Mouse (Mus musculus): ENCODE data around the gene Rab1a. TPM values are rescaled to one million over a fixed set of nuclear protein-coding genes. Genes with fewer than 3 reads are reported as not detected.

Gene Rab1a
- polyA plus RNA-seq, 1 experiment from 2014 or later = 117 TPM

DNA sequence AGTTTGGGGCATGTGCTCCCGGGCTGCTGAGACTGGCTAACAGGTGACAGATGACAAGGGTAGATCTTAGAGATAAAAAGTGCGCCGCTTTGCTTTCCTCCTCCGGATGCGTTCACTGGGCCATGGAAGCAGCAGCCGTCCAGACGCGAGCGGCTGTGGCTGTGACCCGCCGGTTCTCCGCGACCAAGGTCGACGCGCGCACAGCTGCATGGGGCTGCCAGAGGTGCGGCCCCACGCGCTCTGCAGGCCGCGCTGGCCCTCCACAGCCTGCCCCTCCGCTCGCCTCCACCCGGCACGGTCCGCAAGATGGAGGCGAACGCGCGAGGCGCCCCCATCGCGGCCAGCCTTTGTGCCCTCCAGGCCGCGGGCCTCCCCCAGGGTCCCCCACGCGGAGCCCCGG is 47.6 kb downstream of the Rab1a start:
- Histone ChIP-seq H3K4me1 (replicated peaks) (peaks cover 68% of the 10 kb centered on the region), H3K36me3 (peaks cover 9% of the 10 kb centered on the region; the same call in 1 of the 2 replicates), H3K4me2 (peak overlapping the region; percentile 99), H3K9me3 (replicated peaks) (no peaks in the 10 kb centered on the region), H3K27me3 (no peaks in the 10 kb centered on the region), H3K27ac (peak overlapping the region; percentile 79), H3K4me3 (replicated peaks) (peak overlapping the region; percentile 88), H3K9ac (peak overlapping the region; percentile 93)
- WGBS (ENCODE audit: insufficient replicate concordance) = under 1% methylated on average over 37 of the region's 39 CpGs
- peak; percentile 52 for ATAC-seq (ENCODE audit: low read depth)
- no peak for DNase-seq

GRCm38 (mm10) chr11:20249296-20250110 is 48.3 kb downstream of the Rab1a start, which contains the start of gene Cep68:
Cep68 (minus strand) TSS chr11:20249429.
- H3K4me3 ChIP-seq (replicated peaks) = peak within 1 kb of the TSS; percentile 88
- no peaks in the 10 kb centered on the region for H3K27me3 ChIP-seq
- H3K9ac ChIP-seq = peak within 1 kb of the TSS; percentile 93
- DNase-seq (peak; percentile 94), ATAC-seq (ENCODE audit: low read depth) (peak; percentile 98)
- peaks cover 61% of the 10 kb centered on the region for H3K4me1 ChIP-seq (replicated peaks)
- H3K4me2 ChIP-seq = peak within 1 kb of the TSS; percentile 99
- peaks cover 9% of the 10 kb centered on the region; the same call in 1 of the 2 replicates for H3K36me3 ChIP-seq
- no peaks in the 10 kb centered on the region for H3K9me3 ChIP-seq (replicated peaks)
- under 1% methylated on average over 59 of the region's 59 CpGs for whole genome bisulfite sequencing (ENCODE audit: insufficient replicate concordance)
- peak within 1 kb of the TSS; percentile 79 for H3K27ac ChIP-seq

GRCm38 (mm10) chr11:20250476-20251178 is 49.4 kb downstream of the Rab1a start:
- ATAC-seq (ENCODE audit: low read depth) = no peak
- peaks cover 51% of the 10 kb centered on the region for H3K4me1 ChIP-seq (replicated peaks)
- H3K27me3 ChIP-seq = no peaks in the 10 kb centered on the region
- H3K9ac ChIP-seq = no peak overlapping the region
- no peaks in the 10 kb centered on the region for H3K36me3 ChIP-seq
- no peak overlapping the region for H3K27ac ChIP-seq
- H3K4me3 ChIP-seq (replicated peaks) = no peak overlapping the region
- no peak for DNase-seq
- H3K9me3 ChIP-seq (replicated peaks) = no peaks in the 10 kb centered on the region
- peak overlapping the region; percentile 99; the same call in 1 of the 2 replicates for H3K4me2 ChIP-seq
- 74% methylated on average over 6 of the region's 6 CpGs for WGBS (ENCODE audit: insufficient replicate concordance)

- Histone ChIP-seq H3K9ac (no peak overlapping the region), H3K4me3 (replicated peaks) (no peak overlapping the region), H3K4me1 (replicated peaks) (peaks cover 27% of the 10 kb centered on the region), H3K27ac (no peak overlapping the region), H3K27me3 (no peaks in the 10 kb centered on the region), H3K36me3 (no peaks in the 10 kb centered on the region), H3K4me2 (no peak overlapping the region), H3K9me3 (replicated peaks) (no peaks in the 10 kb centered on the region)
- DNase-seq (no peak), ATAC-seq (ENCODE audit: low read depth) (no peak)
- 65% methylated on average over 2 of the region's 2 CpGs for WGBS (ENCODE audit: insufficient replicate concordance)
Observed at GRCm38 (mm10) chr11:20253088-20253487, 51.9 kb downstream of the Rab1a start.

DNA sequence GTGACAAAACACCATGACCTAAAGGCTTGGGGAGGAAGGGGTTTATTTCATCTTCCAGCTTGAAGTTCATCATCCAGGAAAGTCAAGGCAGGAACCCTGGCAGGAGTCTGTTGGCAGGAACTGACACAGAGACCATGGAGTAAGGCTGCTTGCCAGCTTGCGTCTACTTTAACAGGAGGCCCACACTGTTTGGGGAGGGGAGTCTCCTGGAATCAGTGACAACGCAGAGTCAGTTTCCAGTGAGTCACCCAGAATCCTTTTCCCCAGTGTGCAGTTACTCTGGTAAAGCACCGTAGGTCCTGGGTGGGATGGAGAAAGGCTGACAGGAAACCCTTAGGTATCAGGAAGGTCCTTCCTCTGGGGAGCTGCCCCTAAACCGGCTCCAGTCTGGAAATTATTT is 53.6 kb downstream of the Rab1a start:
- DNase-seq (no peak), ATAC-seq (ENCODE audit: low read depth) (no peak)
- H3K36me3 ChIP-seq = no peaks in the 10 kb centered on the region
- H3K9me3 ChIP-seq (replicated peaks) = no peaks in the 10 kb centered on the region
- no peak overlapping the region for H3K27ac ChIP-seq
- no peak overlapping the region for H3K9ac ChIP-seq
- no peak overlapping the region for H3K4me3 ChIP-seq (replicated peaks)
- no peaks in the 10 kb centered on the region for H3K27me3 ChIP-seq
- H3K4me1 ChIP-seq (replicated peaks) = peaks cover 14% of the 10 kb centered on the region
- WGBS (ENCODE audit: insufficient replicate concordance) = 74% methylated on average over 4 of the region's 4 CpGs
- no peak overlapping the region for H3K4me2 ChIP-seq

- Histone ChIP-seq H3K9ac (no peak overlapping the region), H3K27ac (no peak overlapping the region), H3K4me2 (no peak overlapping the region), H3K9me3 (replicated peaks) (no peaks in the 10 kb centered on the region), H3K36me3 (no peaks in the 10 kb centered on the region), H3K4me1 (replicated peaks) (no peaks in the 10 kb centered on the region), H3K4me3 (replicated peaks) (no peak overlapping the region), H3K27me3 (no peaks in the 10 kb centered on the region)
- 39% methylated on average over 8 of the region's 8 CpGs for WGBS (ENCODE audit: insufficient replicate concordance)
- DNase-seq (no peak), ATAC-seq (ENCODE audit: low read depth) (no peak)
Observed at GRCm38 (mm10) chr11:20262628-20263380, 61.6 kb downstream of the Rab1a start.

DNA sequence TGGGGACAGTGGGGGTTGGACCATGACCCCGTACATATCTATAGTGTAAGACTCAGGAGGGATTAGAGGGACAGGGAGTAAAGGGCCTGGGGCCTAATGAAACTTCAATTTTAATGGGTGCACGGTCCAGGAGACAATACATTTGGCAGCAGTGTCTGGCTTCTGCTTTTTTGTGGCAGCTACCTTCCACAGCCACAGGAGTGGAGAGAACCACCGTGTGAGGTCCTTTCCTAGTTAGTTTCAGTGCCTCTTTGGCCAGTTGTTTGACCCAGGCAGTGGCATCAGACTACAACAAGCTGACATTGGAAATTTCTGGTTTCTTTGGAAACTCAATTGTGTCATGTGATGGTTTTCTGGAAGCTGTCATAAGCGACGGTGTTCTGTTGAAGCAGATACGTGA is 68.7 kb downstream of the Rab1a start:
- Histone ChIP-seq H3K9me3 (replicated peaks) (no peaks in the 10 kb centered on the region), H3K4me1 (replicated peaks) (no peaks in the 10 kb centered on the region), H3K27ac (no peak overlapping the region), H3K36me3 (no peaks in the 10 kb centered on the region), H3K27me3 (no peaks in the 10 kb centered on the region), H3K9ac (no peak overlapping the region), H3K4me2 (no peak overlapping the region), H3K4me3 (replicated peaks) (no peak overlapping the region)
- WGBS (ENCODE audit: insufficient replicate concordance) = 61% methylated on average over 6 of the region's 6 CpGs
- ATAC-seq (ENCODE audit: low read depth) (no peak), DNase-seq (no peak)

- Histone ChIP-seq H3K4me1 (replicated peaks) (0 out of 2 replicates have a peak, but pooled peaks cover 3% of the 10 kb centered on the region), H3K4me3 (replicated peaks) (no peak overlapping the region), H3K9me3 (replicated peaks) (no peaks in the 10 kb centered on the region), H3K27ac (no peak overlapping the region), H3K27me3 (no peaks in the 10 kb centered on the region), H3K36me3 (no peaks in the 10 kb centered on the region), H3K9ac (no peak overlapping the region), H3K4me2 (no peak overlapping the region)
- no peak for DNase-seq
- WGBS (ENCODE audit: insufficient replicate concordance) = 52% methylated on average over 2 of the region's 2 CpGs
- no peak for ATAC-seq (ENCODE audit: low read depth)
Observed at GRCm38 (mm10) chr11:20275974-20276373, 74.7 kb downstream of the Rab1a start.

Other genes starting within 250 kb of the Rab1a start
- 64.1 and 77.2 TPM in 2 replicates for gene Actr2, start 88.5 kb upstream of the Rab1a start, polyA plus RNA-seq (2015; fragmentation: Nextera tagmentation; extraction: Ambion mirVana)
- 6.9 and 9.2 TPM in 2 replicates for gene Cep68, start 48.0 kb downstream of the Rab1a start, polyA plus RNA-seq (2015; fragmentation: Nextera tagmentation; extraction: Ambion mirVana)
- gene Slc1a4, start 131.3 kb downstream of the Rab1a start, polyA plus RNA-seq (2015; fragmentation: Nextera tagmentation; extraction: Ambion mirVana) = 7.3 and 9.0 TPM in 2 replicates